ENCODE assay signal across 26 mouse cellular contexts in the genomic region with DNA sequence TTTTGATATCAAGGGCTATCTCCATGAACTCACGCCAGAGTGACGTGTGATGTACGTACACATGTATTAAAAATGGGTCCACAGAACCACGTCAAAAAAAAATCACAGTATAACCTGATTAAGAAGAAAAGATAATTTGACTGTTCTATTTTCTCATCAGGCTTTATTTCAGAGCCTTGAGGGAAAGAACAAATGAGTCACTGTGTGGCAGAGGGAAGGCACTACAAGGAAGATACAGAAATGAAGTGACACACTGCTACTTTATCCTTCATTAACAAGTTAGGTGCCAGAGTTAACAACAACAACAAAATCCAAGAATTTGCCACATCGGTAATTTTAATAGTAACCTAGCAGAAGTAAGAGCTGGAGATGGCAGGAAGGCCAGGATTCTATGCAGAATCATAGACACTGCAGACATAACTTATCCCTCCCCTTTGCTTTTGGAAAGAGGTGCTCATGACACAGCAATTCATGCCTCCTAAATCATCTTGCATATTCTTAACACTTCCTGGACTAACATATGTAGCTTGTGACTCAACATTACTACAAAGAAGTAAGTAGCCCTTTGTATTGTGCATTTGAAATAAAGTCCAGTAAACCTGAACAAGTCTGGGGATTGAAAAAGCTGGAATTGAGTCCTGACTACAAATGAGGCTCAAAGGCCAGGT. TPM values are rescaled to one million over a fixed set of nuclear protein-coding genes. Genes with fewer than 3 reads are reported as not detected.
DNase-seq lines count a peak whose midpoint lies in the region; TF ChIP-seq lines count a peak whose summit lies in the region.
"Had no signal": no experiment of that assay in that cellular context is flagged by ENCODE, and none has a peak within 500 bp of the region (broad histone marks: within the 10 kb centered on the region; RNA-seq: fewer than 3 reads in every experiment).

No protein-coding gene starts in this region.

- DNase-seq in kidney, adult 2 months = peak; percentile 47
- no peak for DNase-seq in kidney, adult 18-20 months
- peak; percentile 32 for DNase-seq in right cerebral cortex, adult 18-20 months
- DNase-seq in right cerebral cortex, postnatal 10 days (ENCODE audit: low spot score in 2 of 2) = no peak
- DNase-seq in brain, adult 2 months (ENCODE audit: low read depth, low spot score) = peak; percentile 70
- DNase-seq in heart, postnatal 25 days (ENCODE audit: low spot score) = no peak
- no peak for DNase-seq in gastrocnemius, adult 18-20 months (ENCODE audit: low spot score)
- DNase-seq: adrenal gland, postnatal 10 days; adrenal gland, postnatal 36 days; cerebellum, adult 11 months; cerebellum, adult 2 months; cerebellum, adult 9-11 months; cerebellum, postnatal 25 days; forebrain, postnatal 0 days; gastrocnemius, adult 2 months; gastrocnemius, postnatal 14 days; heart, adult 11 months; heart, postnatal 36 days had no signal

- H3K36me3 ChIP-seq in kidney, adult 2 months (ENCODE audit: control insufficient read depth, insufficient read depth, low read length) = no peaks in the 10 kb centered on the region; the same call in 1 of the 2 replicates
- H3K36me3 ChIP-seq: embryonic facial prominence, embryonic 12.5 days; embryonic facial prominence, embryonic 15.5 days; hindbrain, embryonic 10.5 days; hindbrain, embryonic 13.5 days; intestine, embryonic 15.5 days had no signal

- WGBS in kidney, adult 2 months = 90% methylated on average over 5 of the region's 5 CpGs

- no peak overlapping the region for H3K4me3 ChIP-seq in kidney, adult 2 months (ENCODE audit: insufficient read depth, low read depth, low read length)
- H3K4me3 ChIP-seq: embryonic facial prominence, embryonic 12.5 days; embryonic facial prominence, embryonic 15.5 days; erythroblast, embryonic 14.5 days; forebrain, embryonic 13.5 days; gastrocnemius, adult 2 months; hindbrain, embryonic 10.5 days; hindbrain, embryonic 13.5 days; intestine, embryonic 15.5 days had no signal

- no peaks in the 10 kb centered on the region for H3K4me1 ChIP-seq in kidney, adult 2 months (ENCODE audit: control insufficient read depth, insufficient read depth, low read length)
- H3K4me1 ChIP-seq: embryonic facial prominence, embryonic 12.5 days; embryonic facial prominence, embryonic 15.5 days; forebrain, embryonic 13.5 days; hindbrain, embryonic 10.5 days; hindbrain, embryonic 13.5 days; intestine, embryonic 15.5 days had no signal

- intact Hi-C loops in heart, postnatal 25 days (cut with DNase I) = no loop called here

- no peaks in the 10 kb centered on the region for H3K27me3 ChIP-seq in kidney, adult 2 months (replicated peaks; ENCODE audit: control insufficient read depth, insufficient read depth, low read length)
- H3K27me3 ChIP-seq: embryonic facial prominence, embryonic 12.5 days; embryonic facial prominence, embryonic 15.5 days; forebrain, embryonic 13.5 days; hindbrain, embryonic 13.5 days; intestine, embryonic 15.5 days; Patski had no signal

- TF ChIP-seq CTCF in kidney, adult 2 months (conservative IDR thresholded peaks at IDR 0.05; ENCODE audit: insufficient read depth, insufficient read length, low read depth, low read length) = no peak

- no peak for TF ChIP-seq POLR2A in kidney, adult 2 months (IDR thresholded peaks at IDR 0.05; ENCODE audit: low read depth, low read length)

- H3K27ac ChIP-seq in kidney, adult 2 months (ENCODE audit: insufficient read depth, low read depth, low read length) = no peak overlapping the region
- H3K27ac ChIP-seq: embryonic facial prominence, embryonic 12.5 days; embryonic facial prominence, embryonic 15.5 days; forebrain, embryonic 13.5 days; gastrocnemius, adult 2 months; hindbrain, embryonic 10.5 days; hindbrain, embryonic 13.5 days; intestine, embryonic 15.5 days had no signal

RNA-seq across cellular contexts. Expression of gene Sumf1, which starts 53.0 kb away (rescaled TPM):
- 37.6 and 46.0 TPM in 2 replicates for polyA plus RNA-seq in kidney, adult 2 months (2012; rRNA removed)
- total RNA-seq in heart, postnatal 25 days (2021) = 10 to 100 TPM; 11.2 to 12.4 TPM
- 1 to 10 TPM; 8.4 to 10.0 TPM for total RNA-seq in gastrocnemius, adult 18-20 months (2021)

Comparison
In these comparisons a context has a peak if more than half of its experiments do, and no peak if none do; other contexts are left out.
1. DNase-seq: peak in kidney, adult 2 months (single experiment), right cerebral cortex, adult 18-20 months (single experiment) and brain, adult 2 months (single experiment); none in kidney, adult 18-20 months (single experiment), right cerebral cortex, postnatal 10 days (0 of 2), heart, postnatal 25 days (single experiment) and gastrocnemius, adult 18-20 months (single experiment).